Mouse (Mus musculus): ENCODE measurements around the gene Arid1b. TPM values are rescaled to one million over a fixed set of nuclear protein-coding genes. Genes with fewer than 3 reads are reported as not detected.
"Not testable (repeated sequence)": the region's sequence is repeated elsewhere in the genome, so short reads cannot be mapped to it uniquely, and the experiment has no call there.

Arid1b gene
- polyA plus RNA-seq, 1 experiment from 2014 or later: 5.8 TPM

- no peak overlapping the region for H3K4me3 ChIP-seq (ENCODE audit: low read length)
- no peak for ATAC-seq
- H3K36me3 ChIP-seq (ENCODE audit: control insufficient read depth, insufficient read depth, low read length): no peaks in the 10 kb centered on the region
- no peak overlapping the region for H3K27ac ChIP-seq (ENCODE audit: low read length)
- no peak overlapping the region for H3K9ac ChIP-seq (ENCODE audit: low read depth, low read length)
- no peaks in the 10 kb centered on the region for H3K9me3 ChIP-seq (ENCODE audit: control insufficient read depth, low read length)
- H3K4me2 ChIP-seq (ENCODE audit: low read depth, low read length): no peak overlapping the region
- 69% methylated on average over 6 of the region's 6 CpGs for WGBS
- H3K4me1 ChIP-seq (ENCODE audit: control insufficient read depth, insufficient read depth, low read length): peaks cover 23% of the 10 kb centered on the region
- no peaks in the 10 kb centered on the region for H3K27me3 ChIP-seq (replicated peaks; ENCODE audit: control insufficient read depth, insufficient read depth, low read length)
Measured at GRCm38 (mm10) chr17:5105746-5106145, 111.6 kb downstream of the Arid1b start.

GRCm38 (mm10) chr17:5106263-5107195, 112.4 kb downstream of the Arid1b start:
- H3K9ac ChIP-seq (ENCODE audit: low read depth, low read length): no peak overlapping the region; the same call in 1 of the 2 replicates
- ATAC-seq: peak; percentile 49
- peaks cover 23% of the 10 kb centered on the region for H3K4me1 ChIP-seq (ENCODE audit: control insufficient read depth, insufficient read depth, low read length)
- H3K9me3 ChIP-seq (ENCODE audit: control insufficient read depth, low read length): no peaks in the 10 kb centered on the region
- H3K4me3 ChIP-seq (ENCODE audit: low read length): no peak overlapping the region
- WGBS: 71% methylated on average over 11 of the region's 11 CpGs
- H3K27me3 ChIP-seq (replicated peaks; ENCODE audit: control insufficient read depth, insufficient read depth, low read length): no peaks in the 10 kb centered on the region
- no peak overlapping the region for H3K4me2 ChIP-seq (ENCODE audit: low read depth, low read length)
- no peaks in the 10 kb centered on the region for H3K36me3 ChIP-seq (ENCODE audit: control insufficient read depth, insufficient read depth, low read length)
- H3K27ac ChIP-seq (ENCODE audit: low read length): no peak overlapping the region

DNA sequence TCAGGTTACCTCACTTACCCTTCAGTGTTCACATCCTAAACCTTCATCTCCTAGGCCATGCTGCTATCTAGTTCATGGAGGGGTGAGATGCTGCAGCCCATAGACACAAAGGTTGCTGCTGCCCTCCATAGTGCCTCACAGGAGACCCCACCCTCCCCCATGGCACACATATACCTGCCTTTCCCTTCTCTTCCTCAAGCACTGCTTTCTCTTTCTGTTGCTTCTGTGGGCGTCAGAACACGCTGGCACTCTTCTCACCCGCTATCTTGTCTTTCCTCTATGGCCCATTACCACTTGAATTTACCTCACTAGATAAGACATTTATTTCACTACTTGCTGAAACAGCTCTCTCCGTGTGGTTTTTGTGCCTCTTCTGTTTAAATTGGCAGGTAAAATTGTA, 113.4 kb downstream of the Arid1b start:
- no peak for ATAC-seq
- no peaks in the 10 kb centered on the region for H3K36me3 ChIP-seq (ENCODE audit: control insufficient read depth, insufficient read depth, low read length)
- 81% methylated on average over 4 of the region's 4 CpGs for WGBS

DNA sequence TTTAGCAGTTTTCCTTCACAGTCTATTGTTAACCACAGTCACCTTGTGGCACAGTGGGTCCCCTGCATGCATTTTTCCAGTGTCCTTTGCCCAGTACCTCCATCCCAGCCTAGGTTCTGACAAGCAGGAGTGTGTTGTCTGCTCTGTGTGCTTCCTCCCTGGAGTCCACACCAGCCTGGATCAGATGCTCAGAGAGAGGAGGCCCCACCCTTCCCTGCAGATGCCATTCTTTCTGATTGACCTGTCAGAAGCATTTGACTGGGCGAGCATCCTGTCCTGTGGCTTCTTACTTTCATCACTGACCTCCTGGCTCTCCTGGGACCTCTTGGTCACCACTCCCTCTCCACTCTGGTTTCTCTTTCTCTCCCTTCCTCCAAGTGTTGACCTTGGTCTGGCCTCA, 113.9 kb downstream of the Arid1b start:
- Histone ChIP-seq H3K27me3 (replicated peaks; ENCODE audit: control insufficient read depth, insufficient read depth, low read length) (no peaks in the 10 kb centered on the region), H3K4me3 (ENCODE audit: low read length) (no peak overlapping the region), H3K27ac (ENCODE audit: low read length) (no peak overlapping the region), H3K9me3 (ENCODE audit: control insufficient read depth, low read length) (no peaks in the 10 kb centered on the region), H3K9ac (ENCODE audit: low read depth, low read length) (no peak overlapping the region), H3K36me3 (ENCODE audit: control insufficient read depth, insufficient read depth, low read length) (no peaks in the 10 kb centered on the region), H3K4me1 (ENCODE audit: control insufficient read depth, insufficient read depth, low read length) (peaks cover 30% of the 10 kb centered on the region), H3K4me2 (ENCODE audit: low read depth, low read length) (no peak overlapping the region)
- WGBS: 64% methylated on average over 1 of the region's 1 CpGs
- no peak for ATAC-seq

More for the DNA sequence above, 113.4 kb downstream of the Arid1b start:
- Histone ChIP-seq H3K9ac (ENCODE audit: low read depth, low read length) (no peak overlapping the region), H3K9me3 (ENCODE audit: control insufficient read depth, low read length) (no peaks in the 10 kb centered on the region), H3K27ac (ENCODE audit: low read length) (no peak overlapping the region), H3K4me2 (ENCODE audit: low read depth, low read length) (no peak overlapping the region), H3K27me3 (replicated peaks; ENCODE audit: control insufficient read depth, insufficient read depth, low read length) (no peaks in the 10 kb centered on the region), H3K4me3 (ENCODE audit: low read length) (no peak overlapping the region), H3K4me1 (ENCODE audit: control insufficient read depth, insufficient read depth, low read length) (peaks cover 30% of the 10 kb centered on the region)

GRCm38 (mm10) chr17:5108546-5109142, 114.5 kb downstream of the Arid1b start:
- Histone ChIP-seq H3K4me3 (ENCODE audit: low read length) (no peak overlapping the region), H3K27me3 (replicated peaks; ENCODE audit: control insufficient read depth, insufficient read depth, low read length) (no peaks in the 10 kb centered on the region), H3K9me3 (ENCODE audit: control insufficient read depth, low read length) (no peaks in the 10 kb centered on the region), H3K27ac (ENCODE audit: low read length) (no peak overlapping the region), H3K36me3 (ENCODE audit: control insufficient read depth, insufficient read depth, low read length) (no peaks in the 10 kb centered on the region), H3K9ac (ENCODE audit: low read depth, low read length) (no peak overlapping the region), H3K4me1 (ENCODE audit: control insufficient read depth, insufficient read depth, low read length) (peaks cover 30% of the 10 kb centered on the region), H3K4me2 (ENCODE audit: low read depth, low read length) (no peak overlapping the region)
- no peak for ATAC-seq
- 58% methylated on average over 2 of the region's 2 CpGs for WGBS

GRCm38 (mm10) chr17:5109343-5109742, 115.2 kb downstream of the Arid1b start:
- 83% methylated on average over 8 of the region's 8 CpGs for WGBS
- no peak overlapping the region for H3K4me3 ChIP-seq (ENCODE audit: low read length)
- no peaks in the 10 kb centered on the region for H3K9me3 ChIP-seq (ENCODE audit: control insufficient read depth, low read length)
- H3K4me2 ChIP-seq (ENCODE audit: low read depth, low read length): no peak overlapping the region
- H3K36me3 ChIP-seq (ENCODE audit: control insufficient read depth, insufficient read depth, low read length): no peaks in the 10 kb centered on the region
- peaks cover 30% of the 10 kb centered on the region for H3K4me1 ChIP-seq (ENCODE audit: control insufficient read depth, insufficient read depth, low read length)
- no peak overlapping the region for H3K9ac ChIP-seq (ENCODE audit: low read depth, low read length)
- no peak overlapping the region for H3K27ac ChIP-seq (ENCODE audit: low read length)
- no peak for ATAC-seq
- no peaks in the 10 kb centered on the region for H3K27me3 ChIP-seq (replicated peaks; ENCODE audit: control insufficient read depth, insufficient read depth, low read length)

DNA sequence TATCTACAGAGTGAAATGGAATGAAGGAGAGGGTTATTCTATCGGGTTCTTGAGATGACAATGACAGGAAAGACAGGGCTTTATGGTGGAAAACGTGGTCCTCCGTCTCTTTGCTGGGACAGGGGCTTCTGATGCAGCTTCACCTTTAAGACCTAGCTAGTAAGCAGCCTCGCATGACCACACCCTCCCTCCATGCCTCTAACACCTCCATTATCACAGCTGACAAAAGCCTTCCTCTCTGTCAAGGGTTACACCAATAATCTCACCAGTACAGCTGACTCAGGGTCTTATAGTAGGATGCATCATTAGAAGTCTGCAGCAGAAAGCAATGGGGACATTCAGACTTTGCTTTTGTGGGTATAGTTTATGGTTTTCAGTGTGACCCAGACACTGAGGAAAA, 116.0 kb downstream of the Arid1b start:
- WGBS: 67% methylated on average over 4 of the region's 4 CpGs
- no peaks in the 10 kb centered on the region for H3K9me3 ChIP-seq (ENCODE audit: control insufficient read depth, low read length)
- ATAC-seq: no peak

GRCm38 (mm10) chr17:5110981-5111380, 116.8 kb downstream of the Arid1b start:
- not testable (repeated sequence) for H3K9ac ChIP-seq (ENCODE audit: low read depth, low read length); ATAC-seq; H3K36me3 ChIP-seq (ENCODE audit: control insufficient read depth, insufficient read depth, low read length); H3K27ac ChIP-seq (ENCODE audit: low read length); H3K4me3 ChIP-seq (ENCODE audit: low read length); H3K4me2 ChIP-seq (ENCODE audit: low read depth, low read length); H3K27me3 ChIP-seq (replicated peaks; ENCODE audit: control insufficient read depth, insufficient read depth, low read length); H3K9me3 ChIP-seq (ENCODE audit: control insufficient read depth, low read length)
- 96% methylated on average over 5 of the region's 5 CpGs for WGBS
- peaks cover 25% of the 10 kb centered on the region for H3K4me1 ChIP-seq (ENCODE audit: control insufficient read depth, insufficient read depth, low read length)

More for the DNA sequence above, 116.0 kb downstream of the Arid1b start:
- Histone ChIP-seq H3K27ac (ENCODE audit: low read length) (no peak overlapping the region), H3K4me2 (ENCODE audit: low read depth, low read length) (no peak overlapping the region), H3K27me3 (replicated peaks; ENCODE audit: control insufficient read depth, insufficient read depth, low read length) (no peaks in the 10 kb centered on the region), H3K4me3 (ENCODE audit: low read length) (no peak overlapping the region), H3K36me3 (ENCODE audit: control insufficient read depth, insufficient read depth, low read length) (no peaks in the 10 kb centered on the region), H3K4me1 (ENCODE audit: control insufficient read depth, insufficient read depth, low read length) (peaks cover 27% of the 10 kb centered on the region), H3K9ac (ENCODE audit: low read depth, low read length) (no peak overlapping the region)

DNA sequence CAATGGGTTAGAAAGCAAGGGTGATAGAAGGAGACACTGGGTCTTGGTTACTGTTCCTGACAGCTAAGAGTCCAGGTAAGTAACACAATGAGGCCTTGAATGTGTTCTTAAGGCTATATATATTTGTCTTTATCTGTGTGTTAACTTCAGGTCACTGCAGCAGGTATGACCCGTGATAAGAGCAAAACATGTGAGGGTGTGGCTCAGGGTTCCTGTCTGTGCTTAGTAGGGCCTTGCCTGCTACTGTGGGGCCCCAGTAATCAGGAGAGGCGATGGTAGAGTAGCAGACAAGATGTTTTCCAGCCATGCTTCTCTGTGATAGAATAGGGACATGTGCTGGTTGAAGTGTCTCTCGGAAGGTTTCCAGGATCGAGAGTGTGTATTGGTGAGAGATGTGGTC, 118.0 kb downstream of the Arid1b start:
- no peaks in the 10 kb centered on the region for H3K27me3 ChIP-seq (replicated peaks; ENCODE audit: control insufficient read depth, insufficient read depth, low read length)
- ATAC-seq: peak; percentile 85
- 57% methylated on average over 4 of the region's 4 CpGs for WGBS

More for the DNA sequence above, 118.0 kb downstream of the Arid1b start:
- H3K36me3 ChIP-seq (ENCODE audit: control insufficient read depth, insufficient read depth, low read length): no peaks in the 10 kb centered on the region
- H3K4me3 ChIP-seq (ENCODE audit: low read length): no peak overlapping the region
- no peak overlapping the region for H3K4me2 ChIP-seq (ENCODE audit: low read depth, low read length)
- no peak overlapping the region for H3K27ac ChIP-seq (ENCODE audit: low read length)
- peaks cover 22% of the 10 kb centered on the region for H3K4me1 ChIP-seq (ENCODE audit: control insufficient read depth, insufficient read depth, low read length)
- no peak overlapping the region for H3K9ac ChIP-seq (ENCODE audit: low read depth, low read length)
- no peaks in the 10 kb centered on the region for H3K9me3 ChIP-seq (ENCODE audit: control insufficient read depth, low read length)

All from intestine, embryonic 16.5 days (tissue).